Mouse (Mus musculus) MEL (cell line): ENCODE data around the gene Ppcs. TPM values are rescaled to one million over a fixed set of nuclear protein-coding genes. Genes with fewer than 3 reads are reported as not detected.

ENCODE experiments used
- DNase-seq: peaks from one replicate; pipeline ENCODE4 v3.0.0; 2011; ENCODE audit warnings: low read depth, low spot score
- H3K27ac ChIP-seq: 2 replicates; pipeline ENCODE4 v1.5.1; 2012; ENCODE audit warnings: low read depth, mild to moderate bottlenecking, control low read depth, low read length, moderate library complexity; ENCODE audit not compliant: control insufficient read depth
- H3K27me3 ChIP-seq, 2 experiments: fragments of 150-350 bp in 1 of 2; sonication (generic) in 1 of 2; 2 replicates each; pipeline ENCODE4 v1.6.1; 2012; ENCODE audit warnings: low read length in 2 of 2, mild to moderate bottlenecking in 2 of 2, improper control_type of control experiment in 1 of 2, moderate library complexity in 1 of 2; ENCODE audit not compliant: insufficient read depth in 2 of 2, control insufficient read depth in 1 of 2
- H3K36me3 ChIP-seq, 2 experiments: 2 replicates each; pipeline ENCODE4 v1.6.1; 2012 to 2014; ENCODE audit warnings: low read length in 2 of 2, improper control_type of control experiment in 1 of 2, inconsistent platforms in 1 of 2, mild to moderate bottlenecking in 1 of 2; ENCODE audit not compliant: insufficient read depth in 2 of 2, control insufficient read depth in 1 of 2
- H3K4me1 ChIP-seq, 2 experiments: fragments of 150-350 bp in 1 of 2; sonication (generic) in 1 of 2; 2 replicates each; pipeline ENCODE4 v1.6.1; 2012; ENCODE audit warnings: low read length in 2 of 2, improper control_type of control experiment in 1 of 2, mild to moderate bottlenecking in 1 of 2; ENCODE audit not compliant: insufficient read depth in 2 of 2, control insufficient read depth in 1 of 2
- H3K4me3 ChIP-seq, 2 experiments: fragments of 150-350 bp in 1 of 2; sonication (generic) in 1 of 2; 2 replicates each; pipeline ENCODE4 v1.5.1; 2012; ENCODE audit warnings: low read depth in 2 of 2, low read length in 2 of 2, mild to moderate bottlenecking in 2 of 2, moderate library complexity in 2 of 2, control low read depth in 1 of 2, improper control_type of control experiment in 1 of 2; ENCODE audit not compliant: control insufficient read depth in 1 of 2, insufficient read depth in 1 of 2
- H3K79me2 ChIP-seq: 2 replicates; pipeline ENCODE4 v1.6.1; 2012; ENCODE audit warnings: mild to moderate bottlenecking, low read length, moderate library complexity; ENCODE audit not compliant: control insufficient read depth, poor library complexity, insufficient read depth
- H3K9ac ChIP-seq: 2 replicates; pipeline ENCODE4 v1.6.1; 2012; ENCODE audit warnings: low read depth, mild to moderate bottlenecking, control low read depth, low read length, moderate library complexity; ENCODE audit not compliant: control insufficient read depth, poor library complexity, severe bottlenecking
- H3K9me3 ChIP-seq: fragments of 150-350 bp; sonication (generic); replicated peaks from 2 replicates; pipeline ENCODE4 v1.6.1; 2012; ENCODE audit warnings: mild to moderate bottlenecking, low read length, improper control_type of control experiment, moderate library complexity; ENCODE audit not compliant: insufficient read depth
- BHLHE40 ChIP-seq: IDR thresholded peaks from 2 replicates; pipeline ENCODE4 v1.6.1; 2012; ENCODE audit warnings: low read depth, mild to moderate bottlenecking, inconsistent platforms, low read length, improper control_type of control experiment, borderline replicate concordance
- CHD2 ChIP-seq: IDR thresholded peaks from 2 replicates; pipeline ENCODE4 v1.6.1; 2011; ENCODE audit warnings: low read length, improper control_type of control experiment
- CTCF ChIP-seq, 3 experiments: IDR thresholded peaks in 2 of 3; conservative IDR thresholded peaks in 1 of 3; 2 replicates each; pipeline ENCODE4 v1.5.1; 2011 to 2012; ENCODE audit warnings: low read length in 3 of 3, low read depth in 2 of 3, mild to moderate bottlenecking in 2 of 3, improper control_type of control experiment in 1 of 3, inconsistent platforms in 1 of 3, mixed read lengths in 1 of 3, moderate library complexity in 1 of 3; ENCODE audit not compliant: control insufficient read depth in 1 of 3, insufficient read depth in 1 of 3, poor library complexity in 1 of 3, severe bottlenecking in 1 of 3
- ELF1 ChIP-seq: IDR thresholded peaks from 2 replicates; pipeline ENCODE4 v1.6.1; 2014; ENCODE audit warnings: low read depth, mild to moderate bottlenecking, inconsistent platforms, low read length, improper control_type of control experiment, moderate library complexity
- EP300 ChIP-seq, 2 experiments: IDR thresholded peaks; 2 replicates each; pipeline ENCODE4 v1.6.1; 2011; ENCODE audit warnings: improper control_type of control experiment in 2 of 2, low read length in 2 of 2, low read depth in 1 of 2, mild to moderate bottlenecking in 1 of 2
- ETS1 ChIP-seq: IDR thresholded peaks from 2 replicates; pipeline ENCODE4 v1.6.1; 2012; ENCODE audit warnings: low read depth, mild to moderate bottlenecking, inconsistent platforms, low read length, improper control_type of control experiment, moderate library complexity
- GABPA ChIP-seq: IDR thresholded peaks from 2 replicates; pipeline ENCODE4 v1.6.1; 2012; ENCODE audit warnings: low read depth, mild to moderate bottlenecking, inconsistent platforms, low read length, improper control_type of control experiment, moderate library complexity
- GATA1 ChIP-seq: IDR thresholded peaks from 2 replicates; pipeline ENCODE4 v1.6.1; 2011; ENCODE audit warnings: low read depth, low read length, improper control_type of control experiment
- JUND ChIP-seq: IDR thresholded peaks from 2 replicates; pipeline ENCODE4 v1.6.1; 2011; ENCODE audit warnings: low read depth, mild to moderate bottlenecking, improper control_type of control experiment, low read length
- MAFK ChIP-seq: IDR thresholded peaks from 2 replicates; pipeline ENCODE4 v1.6.1; 2011; ENCODE audit warnings: low read depth, mild to moderate bottlenecking, low read length, improper control_type of control experiment, borderline replicate concordance
- MAX ChIP-seq: IDR thresholded peaks from 2 replicates; pipeline ENCODE4 v1.6.1; 2011; ENCODE audit warnings: low read length, improper control_type of control experiment
- MEF2A ChIP-seq: IDR thresholded peaks from 2 replicates; pipeline ENCODE4 v1.6.1; 2014; ENCODE audit warnings: low read depth, mild to moderate bottlenecking, inconsistent platforms, low read length, improper control_type of control experiment; ENCODE audit not compliant: poor library complexity, insufficient replicate concordance, severe bottlenecking; ENCODE audit errors: extremely low read depth
- MYB ChIP-seq: IDR thresholded peaks from 2 replicates; pipeline ENCODE4 v1.6.1; 2011; ENCODE audit warnings: mild to moderate bottlenecking, low read depth, low read length, improper control_type of control experiment
- POLR2AphosphoS2 ChIP-seq: IDR thresholded peaks from 2 replicates; pipeline ENCODE4 v1.6.1; 2011; ENCODE audit warnings: low read length, improper control_type of control experiment
- POLR2AphosphoS5 ChIP-seq: IDR thresholded peaks from 2 replicates; pipeline ENCODE4 v1.6.1; 2012; ENCODE audit warnings: low read depth, borderline replicate concordance, mild to moderate bottlenecking, inconsistent platforms, low read length, moderate library complexity, mixed read lengths
- RAD21 ChIP-seq: IDR thresholded peaks from 2 replicates; pipeline ENCODE4 v1.6.1; 2011; ENCODE audit warnings: mild to moderate bottlenecking, low read depth, low read length, improper control_type of control experiment
- RCOR1 ChIP-seq: IDR thresholded peaks from 2 replicates; pipeline ENCODE4 v1.6.1; 2012; ENCODE audit warnings: low read depth, mild to moderate bottlenecking, inconsistent platforms, low read length, improper control_type of control experiment
- SIN3A ChIP-seq: IDR thresholded peaks from 2 replicates; pipeline ENCODE4 v1.6.1; 2012; ENCODE audit warnings: low read length, improper control_type of control experiment, inconsistent platforms
- TAL1 ChIP-seq: IDR thresholded peaks from 2 replicates; pipeline ENCODE4 v1.6.1; 2012; ENCODE audit warnings: mild to moderate bottlenecking, inconsistent platforms, low read length, moderate library complexity, mixed read lengths
- TCF12 ChIP-seq: IDR thresholded peaks from 2 replicates; pipeline ENCODE4 v1.6.1; 2014; ENCODE audit warnings: low read depth, mild to moderate bottlenecking, inconsistent platforms, low read length, improper control_type of control experiment, moderate library complexity
- UBTF ChIP-seq: IDR thresholded peaks from 2 replicates; pipeline ENCODE4 v1.6.1; 2012; ENCODE audit warnings: low read depth, mild to moderate bottlenecking, inconsistent platforms, low read length, improper control_type of control experiment, moderate library complexity, borderline replicate concordance; ENCODE audit not compliant: insufficient read depth
- USF1 ChIP-seq: IDR thresholded peaks from 2 replicates; pipeline ENCODE4 v1.6.1; 2014; ENCODE audit warnings: low read depth, mild to moderate bottlenecking, inconsistent platforms, low read length, improper control_type of control experiment, moderate library complexity
- ZKSCAN1 ChIP-seq: IDR thresholded peaks from 2 replicates; pipeline ENCODE4 v1.6.1; 2012; ENCODE audit warnings: low read depth, mild to moderate bottlenecking, inconsistent platforms, low read length, improper control_type of control experiment, moderate library complexity
- ZNF384 ChIP-seq: IDR thresholded peaks from 2 replicates; pipeline ENCODE4 v1.6.1; 2012; ENCODE audit warnings: low read depth, mild to moderate bottlenecking, inconsistent platforms, low read length, improper control_type of control experiment
- polyA plus RNA-seq, 2 experiments: library from polyadenylated mRNA; stranded (reverse) in 1 of 2; unstranded in 1 of 2; fragments of >175 nt in 1 of 2; fragments of >200 nt in 1 of 2; gene quantifications; 2 replicates each; pipeline versions ENCODE4 v1.2.1 to v1.2.4; 2012; ENCODE audit warnings: low replicate concordance in 2 of 2, low read depth in 1 of 2; ENCODE audit not compliant: insufficient read length in 2 of 2, insufficient read depth in 1 of 2, missing spikeins in 1 of 2
- total RNA-seq: library from RNA; depleted of rRNA; stranded (reverse); fragments of 300-350 nt; gene quantifications from 2 replicates; pipeline ENCODE4 v1.2.3, GENCODE M21; 2012

Gene Ppcs
- total and polyA plus RNA-seq, 3 experiments = 7.4 to 8.4 TPM; not detected in 1

- Histone ChIP-seq H3K4me1 (peaks cover 2 to 13% of the 10 kb centered on the region in 2 experiments), H3K36me3 (peaks cover 0 to 12% of the 10 kb centered on the region in 2 experiments; a peak in 2 of 4 replicates), H3K27me3 (peaks cover 0 to 1% of the 10 kb centered on the region in 2 experiments; a peak in 1 of 4 replicates), H3K9ac (no peak overlapping the region), H3K27ac (no peak overlapping the region), H3K79me2 (no peaks in the 10 kb centered on the region), H3K4me3 (no peak overlapping the region), H3K9me3 (no peaks in the 10 kb centered on the region)
- TF ChIP-seq TCF12 (no peak), RCOR1 (no peak), SIN3A (no peak), JUND (no peak), POLR2AphosphoS2 (no peak), UBTF (no peak), ZKSCAN1 (no peak), USF1 (no peak), TAL1 (no peak)
- DNase-seq = no peak
Observed at GRCm38 (mm10) chr4:119412791-119413190, 9.4 kb downstream of the Ppcs start.

DNA sequence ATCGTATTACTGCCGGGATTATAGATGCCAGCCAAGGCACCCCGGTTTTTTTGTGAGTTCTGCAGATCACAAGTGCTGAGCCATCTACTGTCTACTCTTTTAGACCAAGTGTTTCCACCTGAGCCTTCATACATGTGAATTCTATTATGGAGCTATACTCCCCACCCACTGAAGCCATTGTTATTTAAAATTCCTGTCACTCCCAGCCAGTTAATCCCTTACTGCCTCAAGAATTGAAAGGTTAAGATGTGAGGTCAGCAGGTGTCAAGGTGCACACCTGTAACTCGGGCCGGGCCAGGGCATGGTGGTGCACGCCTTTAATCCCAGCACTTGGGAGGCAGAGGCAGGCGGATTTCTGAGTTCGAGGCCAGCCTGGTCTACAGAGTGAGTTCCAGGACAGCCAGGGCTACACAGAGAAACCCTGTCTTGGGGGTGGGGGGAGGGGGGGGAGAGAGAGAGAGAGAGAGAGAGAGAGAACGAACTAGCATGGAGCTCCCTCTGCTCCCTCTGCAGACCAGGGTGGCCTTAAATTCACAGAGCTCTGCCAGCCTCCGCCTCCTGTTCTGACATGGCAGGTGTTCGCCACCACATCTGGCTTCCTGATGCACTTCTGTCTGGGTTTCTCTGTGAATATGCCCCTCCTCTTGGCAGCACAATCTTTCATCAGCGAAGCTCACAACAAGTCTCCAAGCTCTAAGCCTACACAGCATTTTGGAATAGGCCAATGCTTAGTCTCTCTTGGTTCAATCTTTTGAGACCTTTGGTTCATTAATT is 10.2 kb downstream of the Ppcs start:
- Histone ChIP-seq H3K4me3 (no peak overlapping the region), H3K9me3 (no peaks in the 10 kb centered on the region), H3K36me3 (peaks cover 0 to 4% of the 10 kb centered on the region in 2 experiments; a peak in 2 of 4 replicates), H3K27ac (no peak overlapping the region), H3K9ac (no peak overlapping the region), H3K79me2 (no peaks in the 10 kb centered on the region), H3K4me1 (peaks cover 0 to 5% of the 10 kb centered on the region in 2 experiments; a peak in 1 of 4 replicates)
- no peak for DNase-seq
- TF ChIP-seq RAD21 (no peak), BHLHE40 (no peak), GATA1 (no peak), ZNF384 (no peak), GABPA (no peak)
- TF ChIP-seq, all 39 proteins: peak for 0
- peaks cover 0 to 1% of the 10 kb centered on the region in 2 experiments; a peak in 1 of 4 replicates for H3K27me3 ChIP-seq

DNA sequence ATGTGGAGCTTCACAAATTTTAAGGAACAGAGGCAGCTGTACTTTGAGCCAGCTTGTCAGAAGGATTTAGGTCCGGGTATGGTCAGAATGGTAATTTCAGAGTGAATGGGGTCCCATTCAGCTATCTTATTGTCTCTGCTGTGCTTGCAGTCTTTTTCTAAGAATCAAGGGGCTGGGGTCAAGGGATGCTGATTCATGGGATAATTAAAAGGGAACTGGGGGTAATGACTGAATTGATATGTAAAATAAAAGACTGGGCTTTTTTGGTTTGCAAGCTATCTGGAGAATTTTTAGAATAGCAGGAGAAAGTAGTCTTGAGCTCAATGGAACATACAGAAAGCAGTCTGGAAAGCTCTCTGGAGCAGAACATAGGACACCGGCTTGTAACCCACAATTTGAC is 18.8 kb downstream of the Ppcs start:
- Histone ChIP-seq H3K4me3 (no peak overlapping the region), H3K27ac (no peak overlapping the region), H3K9ac (no peak overlapping the region), H3K9me3 (no peaks in the 10 kb centered on the region), H3K36me3 (no peaks in the 10 kb centered on the region), H3K27me3 (no peaks in the 10 kb centered on the region), H3K79me2 (no peaks in the 10 kb centered on the region), H3K4me1 (no peaks in the 10 kb centered on the region)
- DNase-seq = no peak
- TF ChIP-seq RCOR1 (no peak), CHD2 (no peak), ELF1 (no peak), MAX (no peak), ETS1 (no peak), TCF12 (no peak), POLR2AphosphoS5 (no peak), EP300 (IDR thresholded peaks at IDR 0.05; ENCODE audit: low read depth in 1 of 2, low read length in 2 of 2) (no peak), MYB (no peak), ZNF384 (no peak), GABPA (no peak), TAL1 (no peak), CTCF (IDR thresholded peaks at IDR 0.05 in 2 of 3, conservative IDR thresholded peaks at IDR 0.05 in 1 of 3; ENCODE audit: control insufficient read depth in 1 of 3, insufficient read depth in 1 of 3, low read depth in 2 of 3, low read length in 3 of 3, poor library complexity in 1 of 3, severe bottlenecking in 1 of 3) (no peak), MAFK (no peak), MEF2A (no peak), USF1 (no peak)
